ENCODE assay signal across 11 mouse cellular contexts in the genomic region with DNA sequence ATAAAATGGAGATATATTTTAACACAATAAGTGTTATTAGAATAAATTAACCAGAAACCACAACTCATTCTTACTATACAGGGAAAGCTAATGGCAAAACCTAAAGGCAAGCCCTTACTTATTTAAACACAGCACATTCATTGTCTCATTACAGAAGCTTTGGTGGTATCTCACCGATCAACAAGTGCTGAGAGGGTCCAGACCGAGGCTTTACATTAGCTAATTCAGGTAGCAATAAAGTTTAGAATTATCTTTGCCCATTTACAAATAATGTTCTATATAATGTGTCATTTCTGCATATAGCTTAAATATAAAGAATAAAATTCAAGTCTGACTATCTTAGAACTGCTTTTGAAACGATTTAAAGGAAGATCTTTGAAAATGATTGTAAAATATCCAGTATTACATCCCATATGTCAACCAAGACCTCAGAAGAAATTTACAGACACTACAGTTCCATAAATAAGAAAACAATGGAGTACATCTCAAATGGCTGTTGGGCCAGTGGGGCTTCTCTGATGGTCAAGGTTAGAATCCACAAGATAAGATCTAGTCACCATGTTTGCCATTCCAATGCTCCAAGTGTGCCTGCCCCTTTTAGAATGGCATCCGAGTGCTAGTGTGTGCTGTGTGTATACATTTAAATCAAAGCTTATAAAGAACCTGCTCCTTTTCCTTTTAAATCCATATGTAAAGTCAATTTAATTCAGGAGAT. TPM values are rescaled to one million over a fixed set of nuclear protein-coding genes. Genes with fewer than 3 reads are reported as not detected.
DNase-seq lines count a peak whose midpoint lies in the region; ATAC-seq and TF ChIP-seq lines count a peak whose summit lies in the region.
"Had no signal": no experiment of that assay in that cellular context is flagged by ENCODE, and none has a peak within 500 bp of the region (broad histone marks: within the 10 kb centered on the region; RNA-seq: fewer than 3 reads in every experiment).

No protein-coding gene starts in this region.

- WGBS in kidney, postnatal 0 days, result 78% methylated on average over 4 of the region's 4 CpGs
- 45% methylated on average over 4 of the region's 4 CpGs for WGBS in hindbrain, embryonic 10.5 days
- 34% methylated on average over 4 of the region's 4 CpGs for WGBS in limb, embryonic 14.5 days
- 52% methylated on average over 4 of the region's 4 CpGs for WGBS in kidney, embryonic 14.5 days

- TF ChIP-seq CTCF in kidney, postnatal 0 days (IDR thresholded peaks at IDR 0.05; ENCODE audit: low read depth), result no peak

- peaks cover 51% of the 10 kb centered on the region for H3K27me3 ChIP-seq in kidney, postnatal 0 days (ENCODE audit: insufficient read depth, low read length)
- H3K27me3 ChIP-seq in hindbrain, embryonic 10.5 days (ENCODE audit: insufficient read depth, poor library complexity, severe bottlenecking), result peaks cover 84% of the 10 kb centered on the region
- H3K27me3 ChIP-seq in limb, embryonic 14.5 days (ENCODE audit: control insufficient read depth, insufficient read depth, low read length), result peaks cover 7% of the 10 kb centered on the region; the same call in 1 of the 2 replicates
- peaks cover 55% of the 10 kb centered on the region for H3K27me3 ChIP-seq in kidney, embryonic 14.5 days (ENCODE audit: control insufficient read depth, insufficient read depth, low read length)

- TF ChIP-seq POLR2A in limb, embryonic 14.5 days (IDR thresholded peaks at IDR 0.05; ENCODE audit: borderline replicate concordance, extremely low read depth, insufficient read depth, insufficient read length), result no peak

- H3K9ac ChIP-seq in kidney, postnatal 0 days (ENCODE audit: low read depth, low read length), result no peak overlapping the region
- H3K9ac ChIP-seq in limb, embryonic 14.5 days (ENCODE audit: low read depth, low read length, severe bottlenecking), result peak overlapping the region; percentile 81
- H3K9ac ChIP-seq in kidney, embryonic 14.5 days (ENCODE audit: low read depth, low read length), result no peak overlapping the region
- H3K9ac ChIP-seq: liver, embryonic 13.5 days had no signal

- ATAC-seq in kidney, postnatal 0 days (replicated peaks; ENCODE audit: low FRiP score, low read depth), result no peak
- no peak for ATAC-seq in limb, embryonic 14.5 days (ENCODE audit: low FRiP score, low read depth)
- no peak for ATAC-seq in kidney, embryonic 14.5 days (ENCODE audit: low FRiP score, low TSS enrichment)

- no peaks in the 10 kb centered on the region for H3K36me3 ChIP-seq in kidney, postnatal 0 days (ENCODE audit: insufficient read depth, low read length)
- no peaks in the 10 kb centered on the region for H3K36me3 ChIP-seq in hindbrain, embryonic 10.5 days
- no peaks in the 10 kb centered on the region for H3K36me3 ChIP-seq in limb, embryonic 14.5 days (ENCODE audit: control insufficient read depth, insufficient read depth, low read length)
- no peaks in the 10 kb centered on the region for H3K36me3 ChIP-seq in kidney, embryonic 14.5 days (ENCODE audit: control insufficient read depth, insufficient read depth, low read length)
- H3K36me3 ChIP-seq: liver, embryonic 13.5 days had no signal

- no peaks in the 10 kb centered on the region for H3K9me3 ChIP-seq in kidney, postnatal 0 days (replicated peaks; ENCODE audit: low read length)
- no peaks in the 10 kb centered on the region for H3K9me3 ChIP-seq in hindbrain, embryonic 10.5 days
- H3K9me3 ChIP-seq in limb, embryonic 14.5 days (ENCODE audit: control insufficient read depth, low read length), result no peaks in the 10 kb centered on the region
- no peaks in the 10 kb centered on the region for H3K9me3 ChIP-seq in kidney, embryonic 14.5 days (ENCODE audit: control insufficient read depth, low read length)
- H3K9me3 ChIP-seq: liver, embryonic 13.5 days had no signal

- DNase-seq in kidney, postnatal 0 days (ENCODE audit: low spot score), result peak; percentile 8
- DNase-seq in kidney, adult 9 months, result no peak
- DNase-seq in hindbrain, embryonic 10.5 days (ENCODE audit: low spot score), result no peak
- no peak for DNase-seq in limb, embryonic 14.5 days (ENCODE audit: low spot score)
- DNase-seq in retina, postnatal 1 day, result peak; percentile 43
- no peak for DNase-seq in layer of hippocampus, postnatal 25 days (ENCODE audit: extremely low spot score in 1 of 2, low spot score in 1 of 2)
- DNase-seq: heart, postnatal 4 days; liver, embryonic 13.5 days; right cerebral cortex, postnatal 4 days had no signal

- 0 out of 2 replicates have a peak, but pooled peaks cover 16% of the 10 kb centered on the region for H3K4me1 ChIP-seq in kidney, postnatal 0 days (replicated peaks; ENCODE audit: insufficient read depth, low read length)
- H3K4me1 ChIP-seq in hindbrain, embryonic 10.5 days (replicated peaks), result peaks cover 58% of the 10 kb centered on the region
- H3K4me1 ChIP-seq in limb, embryonic 14.5 days (ENCODE audit: control insufficient read depth, insufficient read depth, low read length), result peaks cover 11% of the 10 kb centered on the region
- peaks cover 12% of the 10 kb centered on the region; the same call in 1 of the 2 replicates for H3K4me1 ChIP-seq in kidney, embryonic 14.5 days (ENCODE audit: control insufficient read depth, insufficient read depth, low read length)

- H3K27ac ChIP-seq in kidney, postnatal 0 days, result no peak overlapping the region
- 0 out of 2 replicates have a peak overlapping the region, but pooled peaks have one; percentile 35 for H3K27ac ChIP-seq in hindbrain, embryonic 10.5 days
- peak overlapping the region; percentile 49; the same call in 1 of the 2 replicates for H3K27ac ChIP-seq in limb, embryonic 14.5 days (replicated peaks; ENCODE audit: low read depth, low read length)
- H3K27ac ChIP-seq in kidney, embryonic 14.5 days (ENCODE audit: low read depth, low read length), result no peak overlapping the region
- H3K27ac ChIP-seq: liver, embryonic 13.5 days; macrophage had no signal

- no peak overlapping the region for H3K4me3 ChIP-seq in kidney, postnatal 0 days (replicated peaks; ENCODE audit: low read depth, low read length)
- H3K4me3 ChIP-seq in hindbrain, embryonic 10.5 days, result peak overlapping the region; percentile 59
- H3K4me3 ChIP-seq in limb, embryonic 14.5 days (replicated peaks; ENCODE audit: low read length), result peak overlapping the region; percentile 49
- no peak overlapping the region for H3K4me3 ChIP-seq in kidney, embryonic 14.5 days (ENCODE audit: low read length)
- H3K4me3 ChIP-seq: liver, embryonic 13.5 days had no signal

- no peak overlapping the region for H3K4me2 ChIP-seq in kidney, postnatal 0 days (ENCODE audit: low read length)
- peak overlapping the region; percentile 86 for H3K4me2 ChIP-seq in limb, embryonic 14.5 days (replicated peaks; ENCODE audit: low read depth, low read length, severe bottlenecking)
- H3K4me2 ChIP-seq in kidney, embryonic 14.5 days (replicated peaks; ENCODE audit: low read depth, low read length), result no peak overlapping the region
- H3K4me2 ChIP-seq: liver, embryonic 13.5 days had no signal

RNA-seq across cellular contexts. Expression of a gene that starts 3.1 kb away (rescaled TPM):
- 0.20 and 0.23 TPM in 2 replicates for polyA plus RNA-seq in kidney, postnatal 0 days (2015; fragmentation: Nextera tagmentation; extraction: Ambion mirVana)
- polyA plus RNA-seq in hindbrain, embryonic 10.5 days (2016; fragmentation: Nextera tagmentation; extraction: Ambion mirVana), result 26.8 and 57.6 TPM in 2 replicates
- 18.9 and 23.4 TPM in 2 replicates for polyA plus RNA-seq in limb, embryonic 14.5 days (2012; rRNA removed)
- 18.7 and 25.3 TPM in 2 replicates for polyA plus RNA-seq in limb, embryonic 14.5 days (2014; fragmentation: Nextera tagmentation; extraction: Ambion mirVana)
- under 1 TPM; 0.44 to 0.75 TPM for total RNA-seq in layer of hippocampus, postnatal 25 days (2021)
- 0.63 and 0.87 TPM in 2 replicates for polyA plus RNA-seq in kidney, embryonic 14.5 days (2014; fragmentation: Nextera tagmentation; extraction: Ambion mirVana)
- polyA plus RNA-seq: macrophage had no signal

Comparison
In these comparisons a context has a peak if more than half of its experiments do, and no peak if none do; other contexts are left out.
1. DNase-seq: peak in kidney, postnatal 0 days (single experiment) and retina, postnatal 1 day (single experiment); none in kidney, adult 9 months (single experiment), hindbrain, embryonic 10.5 days (single experiment), limb, embryonic 14.5 days (single experiment) and layer of hippocampus, postnatal 25 days (0 of 2).
2. H3K27ac ChIP-seq: peak in hindbrain, embryonic 10.5 days (single experiment) and limb, embryonic 14.5 days (single experiment); none in kidney, postnatal 0 days (single experiment) and kidney, embryonic 14.5 days (single experiment).
3. H3K4me3 ChIP-seq: peak in hindbrain, embryonic 10.5 days (single experiment) and limb, embryonic 14.5 days (single experiment); none in kidney, postnatal 0 days (single experiment) and kidney, embryonic 14.5 days (single experiment).
4. RNA of a gene that starts 3.1 kb away (polyA plus RNA-seq): 26.8 to 57.6 TPM in hindbrain, embryonic 10.5 days and 18.7 to 25.3 TPM in limb, embryonic 14.5 days; 0.63 to 0.87 TPM in kidney, embryonic 14.5 days and 0.20 to 0.23 TPM in kidney, postnatal 0 days; every median in the first group is over 10 times any median in the second.